Mouse (Mus musculus): Measurements from ENCODE around the gene Mgll. TPM values are rescaled to one million over a fixed set of nuclear protein-coding genes. Genes with fewer than 3 reads are reported as not detected.
A peak's percentile ranks its signal among the peaks of the same experiment; 100 is the strongest.

The Mgll gene
- polyA plus RNA-seq, 1 experiment, result 30.5 TPM

- 89% methylated on average over 26 of the region's 26 CpGs for WGBS
- DNase-seq (ENCODE audit: low read depth, low spot score), result no peak
These were observed 115.1 kb downstream of the Mgll start for GRCm38 (mm10) chr6:88839135-88839970.

- DNase-seq (ENCODE audit: low read depth, low spot score), result no peak
- WGBS, result 69% methylated on average over 3 of the region's 3 CpGs
These were observed 116.0 kb downstream of the Mgll start for GRCm38 (mm10) chr6:88840211-88840610.

GRCm38 (mm10) chr6:88840791-88841513, 116.7 kb downstream of the Mgll start:
- 52% methylated on average over 9 of the region's 9 CpGs for WGBS

GRCm38 (mm10) chr6:88841514-88841780, 117.2 kb downstream of the Mgll start:
- under 1% methylated on average over 22 of the region's 22 CpGs for WGBS
- DNase-seq (ENCODE audit: low read depth, low spot score), result no peak

More at GRCm38 (mm10) chr6:88840791-88841513, 116.7 kb downstream of the Mgll start:
- DNase-seq (ENCODE audit: low read depth, low spot score), result no peak

- under 1% methylated on average over 72 of the region's 72 CpGs for WGBS
- DNase-seq (ENCODE audit: low read depth, low spot score), result peak; percentile 99
These were observed 117.8 kb downstream of the Mgll start, which contains the start of gene Abtb1 for GRCm38 (mm10) chr6:88841781-88842689. TSS of gene Abtb1 (minus strand) at chr6:88841984.

- WGBS, result 1% methylated on average over 32 of the region's 32 CpGs
- no peak for DNase-seq (ENCODE audit: low read depth, low spot score)
These were observed 118.5 kb downstream of the Mgll start for GRCm38 (mm10) chr6:88842731-88843151.

- DNase-seq (ENCODE audit: low read depth, low spot score), result no peak
- WGBS, result 83% methylated on average over 7 of the region's 7 CpGs
These were observed 119.0 kb downstream of the Mgll start for GRCm38 (mm10) chr6:88843241-88843640.

- DNase-seq (ENCODE audit: low read depth, low spot score), result no peak
- WGBS, result 86% methylated on average over 9 of the region's 9 CpGs
These were observed 119.8 kb downstream of the Mgll start for GRCm38 (mm10) chr6:88843781-88844725.

GRCm38 (mm10) chr6:88844901-88845565, 120.8 kb downstream of the Mgll start:
- WGBS, result 86% methylated on average over 7 of the region's 7 CpGs

GRCm38 (mm10) chr6:88847571-88847970, 123.4 kb downstream of the Mgll start:
- DNase-seq (ENCODE audit: low read depth, low spot score), result no peak
- WGBS, result 68% methylated on average over 2 of the region's 2 CpGs

More at GRCm38 (mm10) chr6:88844901-88845565, 120.8 kb downstream of the Mgll start:
- no peak for DNase-seq (ENCODE audit: low read depth, low spot score)

GRCm38 (mm10) chr6:88849270-88849669, 125.1 kb downstream of the Mgll start:
- 57% methylated on average over 4 of the region's 4 CpGs for WGBS
- DNase-seq (ENCODE audit: low read depth, low spot score), result no peak

- DNase-seq (ENCODE audit: low read depth, low spot score), result no peak
- WGBS, result 78% methylated on average over 7 of the region's 7 CpGs
These were observed 125.8 kb downstream of the Mgll start for GRCm38 (mm10) chr6:88850034-88850433.

GRCm38 (mm10) chr6:88854509-88854908, 130.3 kb downstream of the Mgll start:
- WGBS, result 62% methylated on average over 5 of the region's 5 CpGs
- no peak for DNase-seq (ENCODE audit: low read depth, low spot score)

GRCm38 (mm10) chr6:88855636-88856035, 131.4 kb downstream of the Mgll start:
- DNase-seq (ENCODE audit: low read depth, low spot score), result peak; percentile 43
- WGBS, result 17% methylated on average over 5 of the region's 5 CpGs

GRCm38 (mm10) chr6:88857249-88857648, 133.0 kb downstream of the Mgll start:
- DNase-seq (ENCODE audit: low read depth, low spot score), result no peak
- 23% methylated on average over 9 of the region's 9 CpGs for WGBS

GRCm38 (mm10) chr6:88857830-88858229, 133.6 kb downstream of the Mgll start:
- WGBS, result 81% methylated on average over 6 of the region's 6 CpGs
- DNase-seq (ENCODE audit: low read depth, low spot score), result no peak

- 70% methylated on average over 7 of the region's 7 CpGs for WGBS
- no peak for DNase-seq (ENCODE audit: low read depth, low spot score)
These were observed 134.1 kb downstream of the Mgll start for GRCm38 (mm10) chr6:88858341-88858740.

- 12% methylated on average over 2 of the region's 2 CpGs for WGBS
- no peak for DNase-seq (ENCODE audit: low read depth, low spot score)
These were observed 136.7 kb downstream of the Mgll start for GRCm38 (mm10) chr6:88860914-88861313.

Data from large intestine, adult 2 months (tissue).